Mouse (Mus musculus) brain, adult 10 weeks (tissue): ENCODE data around the gene Spaca4. TPM values are rescaled to one million over a fixed set of nuclear protein-coding genes. Genes with fewer than 3 reads are reported as not detected.

ENCODE experiments used
- polyA plus RNA-seq: library from polyadenylated mRNA; stranded (reverse); fragments of 350-450 nt; fragmentation: Illumina TruSeq; extraction: RNeasy Lipid Tissue Mini Kit (QIAGEN cat#74804); gene quantifications from one replicate; pipeline ENCODE4 v1.2.3, GENCODE M21; 2015; ENCODE audit warnings: low read depth, low replicate concordance

Gene Spaca4
- polyA plus RNA-seq: not detected

DNA sequence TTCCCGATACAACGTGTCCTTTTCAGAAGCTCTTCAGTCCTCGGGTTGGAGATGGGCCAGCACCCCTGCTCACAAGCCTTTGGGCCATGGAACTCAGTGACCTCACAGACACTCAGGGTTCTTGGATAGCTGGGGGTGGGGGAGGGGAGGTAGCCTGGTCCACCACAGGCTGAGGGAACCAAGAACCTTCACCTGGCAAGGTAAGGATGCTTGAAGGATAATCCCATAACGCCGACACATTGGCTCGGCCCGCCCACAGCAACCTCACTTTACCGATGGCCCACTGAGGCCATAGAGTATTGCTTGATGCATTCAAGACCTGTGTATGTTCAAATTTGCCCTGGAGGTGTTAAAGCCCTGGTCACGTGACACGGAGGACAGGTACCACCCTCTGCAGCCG, at the start of gene Spaca4:
Gene Spaca4, minus strand, starts transcription at position 101 of the 400 bp plus-strand sequence.

DNA sequence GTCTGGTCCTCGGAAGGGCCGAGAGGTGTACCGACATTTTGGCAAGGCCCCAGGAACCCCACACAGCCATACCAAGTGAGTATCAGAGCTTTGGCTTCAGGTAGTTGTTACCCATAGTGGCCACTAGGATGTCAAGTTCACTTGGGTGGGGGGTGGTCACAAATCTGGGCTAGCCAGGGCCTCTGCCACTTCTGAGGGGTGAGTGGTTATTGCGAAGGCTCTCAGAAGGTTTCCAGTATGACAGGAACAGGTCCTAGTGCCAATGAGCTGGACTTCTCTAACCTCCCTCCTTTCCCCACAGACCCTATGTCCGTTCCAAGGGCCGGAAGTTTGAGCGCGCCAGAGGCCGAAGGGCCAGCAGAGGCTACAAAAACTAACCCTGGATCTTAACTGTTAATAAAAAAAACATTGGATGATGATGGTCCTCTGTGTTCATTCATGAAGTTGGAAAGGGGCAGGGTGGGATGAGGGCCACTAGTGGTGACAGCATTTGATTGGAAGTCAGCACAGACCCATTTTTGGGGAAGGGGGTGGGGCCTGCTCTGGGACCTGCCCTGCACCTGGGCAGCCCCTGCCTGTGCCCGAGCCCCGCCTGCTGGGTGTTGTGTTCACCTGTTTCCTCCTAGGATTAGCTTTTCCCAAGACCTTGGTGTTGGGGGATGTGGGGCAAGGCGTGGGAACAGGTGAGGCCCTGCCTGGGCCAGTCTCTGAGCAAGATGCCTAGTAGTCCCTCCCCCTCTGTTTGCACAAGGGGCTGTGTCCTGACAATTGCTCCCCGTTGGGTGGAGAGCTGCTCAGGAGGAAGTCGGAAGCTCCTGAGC, 5.0 kb downstream of the Spaca4 start, which contains the start of gene Fam83e:
Gene Fam83e, plus strand, starts transcription at position 800 of the 821 bp plus-strand sequence.

DNA sequence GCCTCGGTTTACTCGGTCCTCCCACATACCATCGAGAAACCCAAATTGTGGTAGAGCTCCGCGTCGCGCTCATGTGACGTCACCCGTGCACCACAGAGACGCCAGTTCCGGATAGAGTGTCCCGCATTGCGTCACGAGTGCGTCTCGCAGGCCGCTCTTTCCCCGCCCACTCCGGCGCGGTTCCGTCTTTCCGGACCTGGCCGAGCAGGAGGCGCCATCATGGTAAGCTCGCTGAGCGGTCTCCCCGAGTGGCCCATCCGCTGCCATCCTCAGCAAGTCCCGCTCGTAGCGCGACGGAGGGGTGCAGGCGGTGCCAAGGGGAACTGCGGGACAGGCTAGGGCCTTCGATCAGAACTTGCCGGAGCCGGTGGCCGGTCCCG, 7.7 kb downstream of the Spaca4 start, which contains the start of gene Sphk2:
Gene Sphk2, minus strand, starts transcription at position 85 of the 380 bp plus-strand sequence.

DNA sequence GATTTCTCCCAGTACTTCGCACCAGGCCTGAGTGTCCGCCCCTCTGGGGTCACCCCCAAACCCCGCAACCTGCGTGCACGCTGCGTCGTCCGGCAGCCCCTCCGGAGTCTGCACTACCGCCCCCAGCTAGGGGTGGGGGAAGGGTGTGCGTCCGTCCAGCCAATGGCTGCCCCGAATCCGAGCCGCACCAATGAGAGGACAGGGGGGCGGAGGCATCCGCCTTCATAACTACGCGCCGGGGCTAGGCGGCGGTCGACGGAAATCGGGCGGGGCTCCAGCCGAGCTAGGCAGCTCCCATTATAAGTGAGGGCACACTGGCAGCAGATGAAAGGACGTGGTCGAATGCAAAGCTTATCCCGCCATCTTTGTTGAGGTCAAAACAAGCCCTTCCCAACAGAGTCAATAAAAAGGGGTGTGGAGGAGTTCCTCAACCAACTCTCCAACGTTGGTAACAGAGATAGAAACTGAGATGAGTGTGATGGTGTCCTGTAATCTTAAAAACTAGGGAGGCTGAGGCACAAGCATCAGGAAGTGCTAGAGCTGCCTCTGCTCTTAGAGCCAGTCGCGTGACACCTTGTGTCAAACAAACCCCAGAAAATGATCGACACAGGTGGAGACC, 10.4 kb downstream of the Spaca4 start, which contains the start of gene Rpl18:
Gene Rpl18, plus strand, starts transcription at position 368 of the 619 bp plus-strand sequence.

DNA sequence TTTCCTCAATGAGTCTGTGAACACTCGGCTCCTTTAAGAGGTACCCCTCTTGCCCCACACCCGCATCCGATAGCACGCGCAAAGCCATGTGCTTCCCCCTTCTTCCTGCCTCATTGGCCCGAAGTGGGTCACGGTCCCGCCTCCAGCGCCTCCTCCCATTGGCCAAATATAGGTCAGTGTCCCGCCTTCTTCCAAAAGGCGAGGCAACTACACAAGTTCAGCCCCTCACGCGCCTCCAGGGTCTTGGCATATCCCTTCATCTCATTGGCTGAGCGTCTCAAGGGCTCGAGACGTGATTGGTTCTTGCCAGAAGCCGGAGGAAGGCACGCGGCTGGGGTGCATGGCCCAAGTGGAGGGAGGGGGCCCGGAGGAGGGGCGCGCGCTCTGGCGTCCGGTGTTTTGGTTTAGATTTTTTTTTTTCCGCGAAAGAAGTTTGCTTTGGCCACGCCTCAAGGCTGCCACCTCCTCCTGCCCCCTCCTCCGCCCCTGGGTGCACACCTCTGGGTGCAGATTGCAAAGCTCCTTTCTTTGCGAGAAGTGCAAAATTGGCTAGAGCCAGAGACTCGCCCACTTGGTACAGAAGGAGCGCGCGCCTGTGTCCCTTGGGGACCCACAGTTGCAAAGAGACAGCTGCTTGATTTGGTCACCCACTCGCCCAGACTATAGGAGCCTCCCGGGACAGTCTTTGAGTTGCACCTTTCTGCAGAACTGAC, 20.7 kb downstream of the Spaca4 start, which contains the start of gene Dbp:
Gene Dbp, plus strand, starts transcription at position 359 of the 713 bp plus-strand sequence.

DNA sequence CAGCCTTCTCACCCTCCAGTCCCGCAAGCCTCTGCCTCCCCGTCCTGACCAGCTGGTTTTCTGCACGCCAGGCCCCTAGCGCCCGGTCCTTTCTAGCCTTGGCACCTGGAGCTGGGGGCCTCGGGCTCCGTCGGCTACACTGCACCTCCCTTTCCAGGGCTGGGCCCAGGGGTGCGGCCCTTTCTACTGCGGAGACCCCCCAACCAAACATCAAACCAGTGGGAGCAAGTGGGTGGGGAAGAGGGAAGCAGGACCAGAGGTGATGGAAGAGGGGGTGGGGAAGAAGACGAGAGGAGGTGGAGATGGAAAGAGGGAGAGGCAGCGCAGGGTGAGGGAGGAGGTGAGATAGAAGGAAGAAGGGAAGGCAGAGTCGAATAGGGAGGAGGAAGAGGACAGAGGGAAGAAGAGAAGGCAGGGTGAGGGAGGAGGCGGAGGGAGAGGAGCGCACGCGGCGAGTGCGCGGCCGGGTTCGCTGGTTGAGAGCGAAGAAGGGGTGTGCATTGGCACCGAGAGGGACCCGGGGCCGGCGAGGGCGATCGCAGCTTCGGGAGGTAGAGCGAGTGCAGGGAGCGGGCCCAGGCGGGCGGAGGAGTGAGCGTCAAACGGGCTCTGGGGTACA, 26.0 kb downstream of the Spaca4 start, which contains the start of gene Car11:
Gene Car11, plus strand, starts transcription at position 321 of the 619 bp plus-strand sequence.

DNA sequence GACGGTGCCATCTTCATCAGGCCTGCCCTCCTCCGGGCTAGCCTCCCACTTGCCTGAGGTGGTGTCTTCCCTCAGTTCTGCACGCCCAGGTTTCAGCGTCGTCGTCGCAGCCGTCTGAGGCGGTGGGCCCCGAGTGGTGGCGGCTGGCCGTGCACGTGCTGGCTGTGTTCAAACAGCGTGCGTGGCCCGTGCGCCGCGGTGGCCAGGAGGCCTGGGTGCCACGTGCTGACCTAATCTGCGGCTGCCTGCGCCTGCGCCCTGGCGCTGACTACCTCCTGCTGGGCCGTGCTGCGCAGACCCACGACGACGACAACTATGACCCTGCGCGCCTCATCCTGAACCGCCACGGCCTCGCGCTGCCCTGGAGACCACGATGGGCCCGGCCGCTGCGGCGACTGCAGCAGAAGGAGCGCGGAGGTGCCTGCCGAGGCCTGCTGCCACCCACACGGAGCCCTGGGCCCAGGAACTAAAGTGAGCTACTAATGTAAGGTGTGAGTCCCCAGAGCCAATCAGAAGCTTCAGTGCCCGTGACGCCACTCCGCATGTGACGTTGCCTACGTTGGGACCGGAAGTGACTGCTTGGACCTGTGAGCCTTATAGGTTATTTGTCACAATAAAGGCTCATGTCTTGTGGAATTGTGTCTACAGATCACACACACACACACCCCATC, 31.6 kb downstream of the Spaca4 start, which contains the start of gene Sec1:
Gene Sec1, minus strand, starts transcription at position 482 of the 671 bp plus-strand sequence.

DNA sequence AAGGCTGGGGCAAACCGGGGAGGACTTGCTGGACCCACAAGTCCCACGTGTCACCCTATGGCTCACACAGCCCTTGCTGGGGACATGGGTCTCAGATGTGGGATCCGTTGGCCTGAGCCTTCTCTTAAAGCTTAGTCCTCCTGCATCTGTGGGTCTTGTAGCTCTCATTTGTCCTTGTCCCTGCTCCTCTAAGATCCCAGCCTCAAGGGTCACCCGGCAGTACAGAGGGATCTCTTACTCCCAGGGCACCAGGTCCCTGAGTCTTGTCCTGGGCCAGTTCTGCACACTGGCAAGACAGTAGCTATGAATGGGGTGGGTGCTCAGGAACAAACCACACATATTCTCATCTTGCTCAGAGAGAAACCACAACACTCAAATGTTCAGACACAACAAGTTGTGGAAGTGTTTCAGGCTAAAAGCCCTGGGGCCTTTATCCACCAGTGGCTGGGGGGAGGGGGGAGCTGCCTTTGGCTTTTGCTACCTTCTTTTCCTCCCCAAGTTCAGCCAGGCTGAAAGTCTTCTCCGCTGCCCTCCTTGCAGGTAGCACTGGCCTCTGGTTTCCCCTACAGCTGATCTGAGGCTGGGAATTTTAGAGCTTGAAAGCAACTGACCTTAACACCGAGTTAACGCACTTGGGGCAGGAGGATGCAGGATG, 42.1 kb downstream of the Spaca4 start, which contains the start of gene Ntn5:
Gene Ntn5, plus strand, starts transcription at position 627 of the 655 bp plus-strand sequence.

Other genes with a start within 250 kb of the Spaca4 start
- gene Tulp2, start 243.9 kb downstream of the Spaca4 start, polyA plus RNA-seq: 0.27 TPM
- gene Gm45808, start 239.0 kb downstream of the Spaca4 start, polyA plus RNA-seq: not detected
- gene Dhdh, start 237.0 kb downstream of the Spaca4 start, polyA plus RNA-seq: 6.1 TPM
- gene Nucb1, start 215.4 kb downstream of the Spaca4 start, polyA plus RNA-seq: 90.0 TPM
- 17.3 TPM for gene Ppp1r15a, start 199.5 kb downstream of the Spaca4 start, polyA plus RNA-seq
- gene Plekha4, start 199.5 kb downstream of the Spaca4 start, polyA plus RNA-seq: 2.7 TPM
- gene Hsd17b14, start 170.9 kb downstream of the Spaca4 start, polyA plus RNA-seq: not detected
- 17.1 TPM for gene Bcat2, start 155.7 kb downstream of the Spaca4 start, polyA plus RNA-seq
- not detected for gene Fgf21, start 110.3 kb downstream of the Spaca4 start, polyA plus RNA-seq
- gene Fut1, start 108.5 kb downstream of the Spaca4 start, polyA plus RNA-seq: not detected
- gene Izumo1, start 104.0 kb downstream of the Spaca4 start, polyA plus RNA-seq: not detected
- gene Rasip1, start 98.3 kb downstream of the Spaca4 start, polyA plus RNA-seq: 4.0 TPM
- gene Mamstr, start 85.8 kb downstream of the Spaca4 start, polyA plus RNA-seq: 4.0 TPM
- gene Fut2, start 59.4 kb downstream of the Spaca4 start, polyA plus RNA-seq: 0.31 TPM
- 5.4 TPM for gene Ntn5, start 41.8 kb downstream of the Spaca4 start, polyA plus RNA-seq
- 1.1 TPM for gene Sec1, start 31.4 kb downstream of the Spaca4 start, polyA plus RNA-seq
- gene Car11, start 26.0 kb downstream of the Spaca4 start, polyA plus RNA-seq: 234 TPM
- gene Dbp, start 20.7 kb downstream of the Spaca4 start, polyA plus RNA-seq: 80.7 TPM
- gene Rpl18, start 10.4 kb downstream of the Spaca4 start, polyA plus RNA-seq: 458 TPM
- gene Sphk2, start 7.8 kb downstream of the Spaca4 start, polyA plus RNA-seq: 18.2 TPM
- not detected for gene Fam83e, start 4.6 kb downstream of the Spaca4 start, polyA plus RNA-seq
- gene Lmtk3, start 57.9 kb upstream of the Spaca4 start, polyA plus RNA-seq: 101 TPM
- gene Sult2b1, start 58.9 kb upstream of the Spaca4 start, polyA plus RNA-seq: 17.1 TPM
- 173 TPM for gene Cyth2, start 88.8 kb upstream of the Spaca4 start, polyA plus RNA-seq
- 2.9 TPM for gene Kcnj14, start 99.0 kb upstream of the Spaca4 start, polyA plus RNA-seq
- 15.6 TPM for gene Grwd1, start 105.1 kb upstream of the Spaca4 start, polyA plus RNA-seq
- gene Kdelr1, start 147.0 kb upstream of the Spaca4 start, polyA plus RNA-seq: 88.2 TPM
- gene Grin2d, start 152.6 kb upstream of the Spaca4 start, polyA plus RNA-seq: 7.3 TPM
- not detected for gene Syngr4, start 170.9 kb upstream of the Spaca4 start, polyA plus RNA-seq
- 23.1 TPM for gene Tmem143, start 171.1 kb upstream of the Spaca4 start, polyA plus RNA-seq
- gene Emp3, start 195.6 kb upstream of the Spaca4 start, polyA plus RNA-seq: 3.6 TPM
- gene Ccdc114, start 198.3 kb upstream of the Spaca4 start, polyA plus RNA-seq: 2.9 TPM